In the genomic region with DNA sequence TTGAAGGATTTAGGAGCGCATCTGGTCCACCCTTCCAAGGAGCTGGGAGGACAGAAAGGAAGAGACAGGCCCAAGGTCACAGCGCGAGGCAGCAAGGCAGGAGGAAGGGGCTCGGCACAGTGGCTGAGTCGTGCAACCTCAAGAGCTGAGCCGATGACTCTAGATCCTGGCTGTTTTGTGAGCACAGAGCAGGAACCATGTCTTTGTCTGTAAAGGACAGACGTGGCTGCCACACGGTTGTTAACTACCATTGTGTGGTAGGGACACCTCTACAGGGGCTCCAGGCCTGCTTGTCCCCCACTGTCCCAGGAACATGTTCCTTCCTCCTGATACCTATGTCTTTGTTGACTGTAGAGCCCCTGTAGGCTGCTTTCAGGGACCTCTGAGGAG, we compare ENCODE assay signal across 27 mouse cellular contexts. TPM values are rescaled to one million over a fixed set of nuclear protein-coding genes. Genes with fewer than 3 reads are reported as not detected.
DNase-seq lines count a peak whose midpoint lies in the region; ATAC-seq and TF ChIP-seq lines count a peak whose summit lies in the region.
"Had no signal": no experiment of that assay in that cellular context is flagged by ENCODE, and none has a peak within 500 bp of the region (broad histone marks: within the 10 kb centered on the region; RNA-seq: fewer than 3 reads in every experiment).

No protein-coding gene starts in this region.

- ATAC-seq in heart, embryonic 11.5 days (replicated peaks; ENCODE audit: insufficient number of reproducible peaks, low FRiP score, low TSS enrichment), result no peak
- no peak for ATAC-seq in hindbrain, embryonic 12.5 days (ENCODE audit: low FRiP score)
- no peak for ATAC-seq in hindbrain, embryonic 14.5 days (ENCODE audit: low FRiP score)
- no peak for ATAC-seq in kidney, embryonic 15.5 days (replicated peaks; ENCODE audit: low FRiP score)
- ATAC-seq: forebrain, embryonic 13.5 days; Patski had no signal

- TF ChIP-seq EP300 in heart, adult 2 months (IDR thresholded peaks at IDR 0.05; ENCODE audit: insufficient read depth, low read depth, low read length), result no peak

- no peak for TF ChIP-seq CTCF in heart, adult 2 months (IDR thresholded peaks at IDR 0.05)
- no peak for TF ChIP-seq CTCF in E14TG2a.4 (conservative IDR thresholded peaks at IDR 0.05; ENCODE audit: low read length)

- no peak overlapping the region for H3K4me3 ChIP-seq in heart, adult 2 months
- H3K4me3 ChIP-seq in heart, embryonic 11.5 days (ENCODE audit: low read depth, low read length), result no peak overlapping the region
- no peak overlapping the region for H3K4me3 ChIP-seq in hindbrain, embryonic 12.5 days
- H3K4me3 ChIP-seq in hindbrain, embryonic 14.5 days (replicated peaks; ENCODE audit: low read length), result no peak overlapping the region
- H3K4me3 ChIP-seq in E14TG2a.4 (replicated peaks; ENCODE audit: low read length) (peak overlapping the region; percentile 66), ES-E14 (ENCODE audit: insufficient read depth in 1 of 2, low read depth in 1 of 2, low read length in 2 of 2, poor library complexity in 1 of 2, severe bottlenecking in 1 of 2) (peak overlapping the region in 1 of 2 experiments; percentile 34; a peak in 2 of 4 replicates)
- H3K4me3 ChIP-seq in kidney, embryonic 15.5 days (replicated peaks), result no peak overlapping the region
- H3K4me3 ChIP-seq: erythroblast, embryonic 14.5 days; forebrain, embryonic 13.5 days; layer of hippocampus, adult 2 months; limb, embryonic 15.5 days; megakaryocyte, embryonic 14.5 days; myocyte had no signal

- no peak for TF ChIP-seq POLR2A in heart, adult 2 months (IDR thresholded peaks at IDR 0.05; ENCODE audit: insufficient read depth, low read depth, low read length)

- DNase-seq in heart, adult 2 months, result no peak
- DNase-seq in hindbrain, embryonic 14.5 days (ENCODE audit: low spot score), result no peak
- DNase-seq in ES-E14 (ENCODE audit: low read depth, low spot score), result no peak
- DNase-seq: kidney, adult 2 months; kidney, postnatal 14 days; layer of hippocampus, postnatal 36 days; lung, adult 2 months; midbrain, embryonic 14.5 days; right cerebral cortex, postnatal 14 days had no signal

- no peaks in the 10 kb centered on the region for H3K27me3 ChIP-seq in heart, adult 2 months (ENCODE audit: control insufficient read depth, insufficient read depth, low read length)
- 0 out of 2 replicates have a peak, but pooled peaks cover 2% of the 10 kb centered on the region for H3K27me3 ChIP-seq in heart, embryonic 11.5 days (ENCODE audit: control insufficient read depth, insufficient read depth, low read length)
- 0 out of 2 replicates have a peak, but pooled peaks cover 3% of the 10 kb centered on the region for H3K27me3 ChIP-seq in hindbrain, embryonic 12.5 days
- no peaks in the 10 kb centered on the region for H3K27me3 ChIP-seq in hindbrain, embryonic 14.5 days (ENCODE audit: control insufficient read depth, insufficient read depth, low read length)
- H3K27me3 ChIP-seq in E14TG2a.4 (ENCODE audit: insufficient read depth, low read length), result peaks cover 19% of the 10 kb centered on the region
- peaks cover 20% of the 10 kb centered on the region; the same call in 1 of the 2 replicates for H3K27me3 ChIP-seq in kidney, embryonic 15.5 days
- H3K27me3 ChIP-seq: Patski had no signal

- peak overlapping the region; percentile 84 for H3K27ac ChIP-seq in heart, adult 2 months
- no peak overlapping the region for H3K27ac ChIP-seq in heart, embryonic 11.5 days (ENCODE audit: low read depth, low read length)
- no peak overlapping the region for H3K27ac ChIP-seq in hindbrain, embryonic 12.5 days
- no peak overlapping the region for H3K27ac ChIP-seq in hindbrain, embryonic 14.5 days
- no peak overlapping the region for H3K27ac ChIP-seq in ES-E14 (ENCODE audit: insufficient read depth, low read depth, low read length, poor library complexity, severe bottlenecking)
- H3K27ac ChIP-seq in kidney, embryonic 15.5 days, result no peak overlapping the region
- H3K27ac ChIP-seq: forebrain, embryonic 13.5 days; layer of hippocampus, adult 2 months; limb, embryonic 15.5 days had no signal

- intact Hi-C loops in heart, adult 2 months (cut with DNase I), result no loop called here

- H3K4me2 ChIP-seq in heart, embryonic 11.5 days, result no peak overlapping the region
- H3K4me2 ChIP-seq in hindbrain, embryonic 12.5 days (replicated peaks), result no peak overlapping the region
- H3K4me2 ChIP-seq in hindbrain, embryonic 14.5 days (replicated peaks), result no peak overlapping the region
- H3K4me2 ChIP-seq in kidney, embryonic 15.5 days, result no peak overlapping the region
- H3K4me2 ChIP-seq: forebrain, embryonic 13.5 days; limb, embryonic 15.5 days had no signal

- H3K4me1 ChIP-seq in heart, adult 2 months (ENCODE audit: control insufficient read depth, insufficient read depth, low read length), result peaks cover 4% of the 10 kb centered on the region; the same call in 1 of the 2 replicates
- peaks cover 11% of the 10 kb centered on the region; the same call in 1 of the 2 replicates for H3K4me1 ChIP-seq in heart, embryonic 11.5 days (ENCODE audit: control insufficient read depth, insufficient read depth, low read length)
- no peaks in the 10 kb centered on the region for H3K4me1 ChIP-seq in hindbrain, embryonic 12.5 days
- H3K4me1 ChIP-seq in hindbrain, embryonic 14.5 days (replicated peaks; ENCODE audit: control insufficient read depth, insufficient read depth, low read length), result no peaks in the 10 kb centered on the region
- peaks cover 97% of the 10 kb centered on the region for H3K4me1 ChIP-seq in E14TG2a.4 (replicated peaks; ENCODE audit: low read depth, low read length)
- peaks cover 14 to 32% of the 10 kb centered on the region in 2 experiments for H3K4me1 ChIP-seq in ES-E14 (ENCODE audit: control insufficient read depth in 2 of 2, insufficient read depth in 2 of 2, low read length in 2 of 2, poor library complexity in 1 of 2)
- peaks cover 23% of the 10 kb centered on the region for H3K4me1 ChIP-seq in kidney, embryonic 15.5 days
- H3K4me1 ChIP-seq: forebrain, embryonic 13.5 days had no signal

- H3K79me2 ChIP-seq in heart, adult 2 months (replicated peaks; ENCODE audit: control insufficient read depth, insufficient read depth, low read length), result no peaks in the 10 kb centered on the region

- WGBS in heart, adult 2 months, result 42% methylated on average over 8 of the region's 8 CpGs
- WGBS in heart, embryonic 11.5 days (ENCODE audit: insufficient replicate concordance), result 54% methylated on average over 8 of the region's 8 CpGs
- 67% methylated on average over 8 of the region's 8 CpGs for WGBS in hindbrain, embryonic 12.5 days
- 68% methylated on average over 8 of the region's 8 CpGs for WGBS in hindbrain, embryonic 14.5 days
- 60% methylated on average over 8 of the region's 8 CpGs for WGBS in kidney, embryonic 15.5 days

- no peaks in the 10 kb centered on the region for H3K36me3 ChIP-seq in heart, adult 2 months (ENCODE audit: control insufficient read depth, insufficient read depth, low read length)
- no peaks in the 10 kb centered on the region for H3K36me3 ChIP-seq in heart, embryonic 11.5 days (ENCODE audit: control insufficient read depth, insufficient read depth, low read length)
- H3K36me3 ChIP-seq in hindbrain, embryonic 12.5 days, result no peaks in the 10 kb centered on the region
- H3K36me3 ChIP-seq in hindbrain, embryonic 14.5 days (replicated peaks; ENCODE audit: control insufficient read depth, insufficient read depth), result no peaks in the 10 kb centered on the region
- H3K36me3 ChIP-seq in E14TG2a.4 (ENCODE audit: insufficient read depth, low read length), result no peaks in the 10 kb centered on the region
- no peaks in the 10 kb centered on the region for H3K36me3 ChIP-seq in ES-E14 (ENCODE audit: control insufficient read depth, insufficient read depth, low read length, poor library complexity, severe bottlenecking)
- no peaks in the 10 kb centered on the region for H3K36me3 ChIP-seq in kidney, embryonic 15.5 days
- H3K36me3 ChIP-seq: limb, embryonic 15.5 days had no signal

- H3K9ac ChIP-seq in heart, adult 2 months (ENCODE audit: low read depth, low read length), result peak overlapping the region; percentile 51; the same call in 1 of the 2 replicates
- H3K9ac ChIP-seq in heart, embryonic 11.5 days (ENCODE audit: low read depth, low read length), result no peak overlapping the region
- 0 out of 2 replicates have a peak overlapping the region, but pooled peaks have one; percentile 11 for H3K9ac ChIP-seq in hindbrain, embryonic 12.5 days
- no peak overlapping the region for H3K9ac ChIP-seq in hindbrain, embryonic 14.5 days
- H3K9ac ChIP-seq in ES-E14 (ENCODE audit: insufficient read depth, low read depth, low read length, poor library complexity, severe bottlenecking), result peak overlapping the region; percentile 36
- no peak overlapping the region for H3K9ac ChIP-seq in kidney, embryonic 15.5 days
- H3K9ac ChIP-seq: forebrain, embryonic 13.5 days; limb, embryonic 15.5 days had no signal

- no peaks in the 10 kb centered on the region for H3K9me3 ChIP-seq in heart, embryonic 11.5 days (replicated peaks; ENCODE audit: control insufficient read depth, low read length)
- no peaks in the 10 kb centered on the region for H3K9me3 ChIP-seq in hindbrain, embryonic 12.5 days (replicated peaks)
- no peaks in the 10 kb centered on the region for H3K9me3 ChIP-seq in hindbrain, embryonic 14.5 days (ENCODE audit: control insufficient read depth, low read length)
- no peaks in the 10 kb centered on the region for H3K9me3 ChIP-seq in E14TG2a.4 (ENCODE audit: low read length)
- no peaks in the 10 kb centered on the region for H3K9me3 ChIP-seq in ES-E14 (ENCODE audit: control insufficient read depth, insufficient read depth, low read depth, low read length)
- no peaks in the 10 kb centered on the region; the same call in 1 of the 2 replicates for H3K9me3 ChIP-seq in kidney, embryonic 15.5 days (replicated peaks)
- H3K9me3 ChIP-seq: forebrain, embryonic 13.5 days; limb, embryonic 15.5 days; megakaryocyte, embryonic 14.5 days had no signal

- in situ Hi-C loops in ES-E14 (cut with MboI; ENCODE audit: low sequenced_read_pairs in 2 of 2, unreplicated experiment in 2 of 2), result no loop called here

RNA-seq across cellular contexts. Expression of gene Fabp3, which starts 8.8 kb away (rescaled TPM):
- 1,000 to 10,000 TPM; 5,566 to 6,234 TPM for total RNA-seq in heart, adult 2 months (2021)
- 6,657 and 8,958 TPM in 2 replicates for polyA plus RNA-seq in heart, adult 2 months (2012; rRNA removed)
- 514 and 562 TPM in 2 replicates for polyA plus RNA-seq in heart, embryonic 11.5 days (2014; fragmentation: Nextera tagmentation; extraction: Ambion mirVana)
- 44.2 and 46.0 TPM in 2 replicates for polyA plus RNA-seq in hindbrain, embryonic 12.5 days (2016; fragmentation: Nextera tagmentation; extraction: Ambion mirVana)
- 272 and 285 TPM in 2 replicates for polyA plus RNA-seq in hindbrain, embryonic 14.5 days (2014; fragmentation: Nextera tagmentation; extraction: Ambion mirVana)
- 97.5 and 145 TPM in 2 replicates for total RNA-seq in ES-E14 (2012; rRNA removed)
- polyA plus RNA-seq in kidney, embryonic 15.5 days (2015; fragmentation: Nextera tagmentation; extraction: Ambion mirVana), result 70.7 and 81.3 TPM in 2 replicates
- total RNA-seq: neutrophil, adult 5-6 weeks had no signal
- polyA plus RNA-seq: erythroblast, embryonic 14.5 days had no signal

RNA-seq across cellular contexts. Expression of gene Gm10570, which starts 8.8 kb away (rescaled TPM):
- not detected for total RNA-seq in heart, adult 2 months (2021)
- polyA plus RNA-seq in heart, adult 2 months (2012; rRNA removed), result 0.27 and 0.73 TPM in 2 replicates
- 0.82 TPM in 1 of 2 replicates, not detected in the other for polyA plus RNA-seq in heart, embryonic 11.5 days (2014; fragmentation: Nextera tagmentation; extraction: Ambion mirVana)
- 0.46 TPM in 1 of 2 replicates, not detected in the other for polyA plus RNA-seq in hindbrain, embryonic 12.5 days (2016; fragmentation: Nextera tagmentation; extraction: Ambion mirVana)
- 0.46 TPM in 1 of 2 replicates, not detected in the other for polyA plus RNA-seq in hindbrain, embryonic 14.5 days (2014; fragmentation: Nextera tagmentation; extraction: Ambion mirVana)
- 0.49 TPM in 1 of 2 replicates, not detected in the other for total RNA-seq in ES-E14 (2012; rRNA removed)
- 0.36 and 0.57 TPM in 2 replicates for polyA plus RNA-seq in kidney, embryonic 15.5 days (2015; fragmentation: Nextera tagmentation; extraction: Ambion mirVana)
- total RNA-seq: gastrocnemius, postnatal 14 days; left cerebral cortex, postnatal 14 days; neutrophil, adult 5-6 weeks had no signal
- polyA plus RNA-seq: C2C12; erythroblast, embryonic 14.5 days; limb, embryonic 15.5 days; lung, adult 2 months; midbrain, embryonic 14.5 days; Patski; spleen, adult 2 months; stomach, embryonic 14.5 days; thymus, postnatal 0 days had no signal

RNA-seq across cellular contexts. Expression of gene Serinc2, which starts 20.6 kb away (rescaled TPM):
- total RNA-seq in heart, adult 2 months (2021), result 1 to 10 TPM; 1.8 to 2.8 TPM
- polyA plus RNA-seq in heart, adult 2 months (2012; rRNA removed), result 1.4 and 1.8 TPM in 2 replicates
- 10.8 and 11.6 TPM in 2 replicates for polyA plus RNA-seq in heart, embryonic 11.5 days (2014; fragmentation: Nextera tagmentation; extraction: Ambion mirVana)
- polyA plus RNA-seq in hindbrain, embryonic 12.5 days (2016; fragmentation: Nextera tagmentation; extraction: Ambion mirVana), result 85.2 and 85.3 TPM in 2 replicates
- polyA plus RNA-seq in hindbrain, embryonic 14.5 days (2014; fragmentation: Nextera tagmentation; extraction: Ambion mirVana), result 32.3 and 35.5 TPM in 2 replicates
- 4.6 and 8.0 TPM in 2 replicates for total RNA-seq in ES-E14 (2012; rRNA removed)
- polyA plus RNA-seq in kidney, embryonic 15.5 days (2015; fragmentation: Nextera tagmentation; extraction: Ambion mirVana), result 43.8 and 48.8 TPM in 2 replicates
- total RNA-seq: neutrophil, adult 5-6 weeks had no signal
- polyA plus RNA-seq: erythroblast, embryonic 14.5 days had no signal

Comparison
In these comparisons a context has a peak if more than half of its experiments do, and no peak if none do; other contexts are left out.
1. H3K9ac ChIP-seq: peak in heart, adult 2 months (single experiment), hindbrain, embryonic 12.5 days (single experiment) and ES-E14 (single experiment); none in heart, embryonic 11.5 days (single experiment), hindbrain, embryonic 14.5 days (single experiment) and kidney, embryonic 15.5 days (single experiment).
2. RNA of gene Fabp3, which starts 8.8 kb away (polyA plus RNA-seq): 6,657 to 8,958 TPM in heart, adult 2 months; 514 to 562 TPM in heart, embryonic 11.5 days, 272 to 285 TPM in hindbrain, embryonic 14.5 days, 70.7 to 81.3 TPM in kidney, embryonic 15.5 days and 44.2 to 46.0 TPM in hindbrain, embryonic 12.5 days; every median in the first group is over 10 times any median in the second.